Mouse (Mus musculus) forebrain, embryonic 16.5 days (tissue): ENCODE results near the gene Vopp1. TPM values are rescaled to one million over a fixed set of nuclear protein-coding genes. Genes with fewer than 3 reads are reported as not detected.

Experiments used
- ATAC-seq: fragments of 200-750 bp; cut with Nextera tagmentation; 2 replicates; pipeline ENCODE4 v1.8.0; 2017; ENCODE audit warnings: mild to moderate bottlenecking, moderate library complexity
- H3K27ac ChIP-seq: fragments of 300-500 bp; sonication (generic); 2 replicates; pipeline ENCODE4 v1.5.1; 2014; ENCODE audit warnings: low read length, control low read depth
- H3K27me3 ChIP-seq: fragments of 300-500 bp; sonication (generic); replicated peaks from 2 replicates; pipeline ENCODE4 v1.6.1; 2014; ENCODE audit warnings: low read length; ENCODE audit not compliant: control insufficient read depth, insufficient read depth
- H3K36me3 ChIP-seq: fragments of 300-500 bp; sonication (generic); 2 replicates; pipeline ENCODE4 v1.6.1; 2014; ENCODE audit not compliant: control insufficient read depth, insufficient read depth
- H3K4me1 ChIP-seq: fragments of 300-500 bp; sonication (generic); replicated peaks from 2 replicates; pipeline ENCODE4 v1.6.1; 2014; ENCODE audit warnings: low read length; ENCODE audit not compliant: control insufficient read depth, insufficient read depth
- H3K4me2 ChIP-seq: fragments of 300-500 bp; sonication (generic); 2 replicates; pipeline ENCODE4 v1.6.1; 2014; ENCODE audit warnings: mild to moderate bottlenecking, low read length, control low read depth
- H3K4me3 ChIP-seq: fragments of 300-500 bp; sonication (generic); replicated peaks from 2 replicates; pipeline ENCODE4 v1.5.1; 2014; ENCODE audit warnings: mild to moderate bottlenecking, low read length, control low read depth
- H3K9ac ChIP-seq: fragments of 300-500 bp; sonication (generic); replicated peaks from 2 replicates; pipeline ENCODE4 v1.6.1; 2014; ENCODE audit warnings: low read depth, low read length, control low read depth
- H3K9me3 ChIP-seq: fragments of 300-500 bp; sonication (generic); 2 replicates; pipeline ENCODE4 v1.6.1; 2016; ENCODE audit warnings: low read length; ENCODE audit not compliant: control insufficient read depth
- WGBS: fragments of 180-500 bp; shearing (Covaris S2); extraction: QIAGEN DNeasy Blood & Tissue Kit; methylation state at CpG from one replicate; pipeline ENCODE4 v1.1.7; 2014; 5-methylcytosine and 5-hydroxymethylcytosine counted together
- polyA plus RNA-seq: library from polyadenylated mRNA; unstranded; fragments of >200 nt; fragmentation: Nextera tagmentation; extraction: Ambion mirVana; gene quantifications from 2 replicates; pipeline ENCODE4 v1.2.1, GENCODE M21; 2015

Vopp1 gene
- polyA plus RNA-seq, 1 experiment from 2014 or later = 203 TPM

- Histone ChIP-seq H3K9ac (no peak overlapping the region), H3K4me1 (no peaks in the 10 kb centered on the region; the same call in 1 of the 2 replicates), H3K36me3 (peaks cover 6% of the 10 kb centered on the region; the same call in 1 of the 2 replicates), H3K4me3 (no peak overlapping the region), H3K9me3 (no peaks in the 10 kb centered on the region), H3K4me2 (no peak overlapping the region), H3K27me3 (no peaks in the 10 kb centered on the region), H3K27ac (no peak overlapping the region)
- no peak for ATAC-seq
- WGBS = 66% methylated on average over 3 of the region's 3 CpGs
Observed at GRCm38 (mm10) chr6:57765095-57765878, 59.7 kb downstream of the Vopp1 start.

GRCm38 (mm10) chr6:57763054-57763453, 61.9 kb downstream of the Vopp1 start:
- Histone ChIP-seq H3K9me3 (no peaks in the 10 kb centered on the region), H3K36me3 (peaks cover 4% of the 10 kb centered on the region), H3K4me3 (no peak overlapping the region), H3K4me2 (no peak overlapping the region), H3K4me1 (no peaks in the 10 kb centered on the region; the same call in 1 of the 2 replicates), H3K9ac (no peak overlapping the region), H3K27me3 (no peaks in the 10 kb centered on the region), H3K27ac (no peak overlapping the region)
- no peak for ATAC-seq

GRCm38 (mm10) chr6:57753962-57754759, 70.8 kb downstream of the Vopp1 start:
- Histone ChIP-seq H3K27ac (no peak overlapping the region), H3K4me3 (no peak overlapping the region), H3K9me3 (no peaks in the 10 kb centered on the region), H3K27me3 (no peaks in the 10 kb centered on the region), H3K4me2 (no peak overlapping the region), H3K9ac (no peak overlapping the region), H3K36me3 (peaks cover 10% of the 10 kb centered on the region), H3K4me1 (no peaks in the 10 kb centered on the region)
- no peak for ATAC-seq
- WGBS = 93% methylated on average over 9 of the region's 9 CpGs

GRCm38 (mm10) chr6:57745748-57746129, 79.2 kb downstream of the Vopp1 start:
- Histone ChIP-seq H3K36me3 (no peaks in the 10 kb centered on the region), H3K9ac (no peak overlapping the region), H3K4me2 (no peak overlapping the region), H3K4me3 (no peak overlapping the region), H3K9me3 (no peaks in the 10 kb centered on the region), H3K27ac (no peak overlapping the region), H3K4me1 (no peaks in the 10 kb centered on the region), H3K27me3 (no peaks in the 10 kb centered on the region)
- 95% methylated on average over 2 of the region's 2 CpGs for WGBS
- no peak for ATAC-seq

- no peaks in the 10 kb centered on the region for H3K27me3 ChIP-seq
- H3K4me1 ChIP-seq = no peaks in the 10 kb centered on the region
- no peak overlapping the region for H3K4me2 ChIP-seq
- no peak for ATAC-seq
- H3K36me3 ChIP-seq = no peaks in the 10 kb centered on the region
- H3K27ac ChIP-seq = no peak overlapping the region
- no peak overlapping the region for H3K9ac ChIP-seq
- no peaks in the 10 kb centered on the region for H3K9me3 ChIP-seq
- no peak overlapping the region for H3K4me3 ChIP-seq
- 98% methylated on average over 4 of the region's 4 CpGs for WGBS
Observed at GRCm38 (mm10) chr6:57744974-57745747, 79.8 kb downstream of the Vopp1 start.

- Histone ChIP-seq H3K36me3 (no peaks in the 10 kb centered on the region), H3K27me3 (no peaks in the 10 kb centered on the region), H3K4me1 (no peaks in the 10 kb centered on the region), H3K9me3 (no peaks in the 10 kb centered on the region), H3K4me3 (no peak overlapping the region), H3K27ac (no peak overlapping the region), H3K4me2 (no peak overlapping the region), H3K9ac (no peak overlapping the region)
- 90% methylated on average over 2 of the region's 2 CpGs for WGBS
- no peak for ATAC-seq
Observed at GRCm38 (mm10) chr6:57744123-57744522, 80.8 kb downstream of the Vopp1 start.

GRCm38 (mm10) chr6:57743333-57743732, 81.6 kb downstream of the Vopp1 start:
- Histone ChIP-seq H3K36me3 (no peaks in the 10 kb centered on the region; the same call in 1 of the 2 replicates), H3K27me3 (no peaks in the 10 kb centered on the region), H3K27ac (no peak overlapping the region), H3K9ac (no peak overlapping the region), H3K4me1 (no peaks in the 10 kb centered on the region), H3K4me3 (no peak overlapping the region), H3K4me2 (no peak overlapping the region), H3K9me3 (no peaks in the 10 kb centered on the region)
- WGBS = 87% methylated on average over 2 of the region's 2 CpGs
- peak; percentile 57; the same call in 1 of the 2 replicates for ATAC-seq

- no peak for ATAC-seq
- Histone ChIP-seq H3K36me3 (peaks cover 3% of the 10 kb centered on the region; the same call in 1 of the 2 replicates), H3K4me1 (no peaks in the 10 kb centered on the region), H3K4me2 (no peak overlapping the region), H3K9ac (no peak overlapping the region), H3K9me3 (no peaks in the 10 kb centered on the region), H3K4me3 (no peak overlapping the region), H3K27me3 (no peaks in the 10 kb centered on the region), H3K27ac (no peak overlapping the region)
- 95% methylated on average over 1 of the region's 1 CpGs for WGBS
Observed at GRCm38 (mm10) chr6:57742749-57743148, 82.2 kb downstream of the Vopp1 start.

GRCm38 (mm10) chr6:57721347-57721746, 103.6 kb downstream of the Vopp1 start:
- ATAC-seq = no peak
- no peak overlapping the region for H3K4me3 ChIP-seq
- H3K36me3 ChIP-seq = peaks cover 2% of the 10 kb centered on the region; the same call in 1 of the 2 replicates
- no peak overlapping the region for H3K4me2 ChIP-seq
- H3K9ac ChIP-seq = no peak overlapping the region
- no peaks in the 10 kb centered on the region for H3K9me3 ChIP-seq
- H3K27ac ChIP-seq = no peak overlapping the region
- H3K27me3 ChIP-seq = no peaks in the 10 kb centered on the region
- no peaks in the 10 kb centered on the region for H3K4me1 ChIP-seq
- WGBS = 90% methylated on average over 1 of the region's 1 CpGs
